Mouse (Mus musculus): ENCODE data around the gene Plekho1. TPM values are rescaled to one million over a fixed set of nuclear protein-coding genes. Genes with fewer than 3 reads are reported as not detected.
"Not testable (repeated sequence)": the region's sequence is repeated elsewhere in the genome, so short reads cannot be mapped to it uniquely, and the experiment has no call there.

Gene Plekho1
- 10 to 100 TPM; 23.2 to 39.8 TPM for total RNA-seq (2021)
- long read RNA-seq, experiment 1, transcript Plekho1-201 (6 exons, 1,931 nt): major isoform, 9 of 18 reads
- long read RNA-seq, experiment 1, partial matches to known transcripts: 1 of 18 reads
- long read RNA-seq, experiment 1, other reads (novel, unspliced or antisense): 8 of 18 reads
- long read RNA-seq, experiment 2, transcript Plekho1-201 (6 exons, 1,931 nt): major isoform, 8 of 14 reads
- long read RNA-seq, experiment 2, partial matches to known transcripts: 1 of 14 reads
- long read RNA-seq, experiment 2, other reads (novel, unspliced or antisense): 3 of 14 reads

DNA sequence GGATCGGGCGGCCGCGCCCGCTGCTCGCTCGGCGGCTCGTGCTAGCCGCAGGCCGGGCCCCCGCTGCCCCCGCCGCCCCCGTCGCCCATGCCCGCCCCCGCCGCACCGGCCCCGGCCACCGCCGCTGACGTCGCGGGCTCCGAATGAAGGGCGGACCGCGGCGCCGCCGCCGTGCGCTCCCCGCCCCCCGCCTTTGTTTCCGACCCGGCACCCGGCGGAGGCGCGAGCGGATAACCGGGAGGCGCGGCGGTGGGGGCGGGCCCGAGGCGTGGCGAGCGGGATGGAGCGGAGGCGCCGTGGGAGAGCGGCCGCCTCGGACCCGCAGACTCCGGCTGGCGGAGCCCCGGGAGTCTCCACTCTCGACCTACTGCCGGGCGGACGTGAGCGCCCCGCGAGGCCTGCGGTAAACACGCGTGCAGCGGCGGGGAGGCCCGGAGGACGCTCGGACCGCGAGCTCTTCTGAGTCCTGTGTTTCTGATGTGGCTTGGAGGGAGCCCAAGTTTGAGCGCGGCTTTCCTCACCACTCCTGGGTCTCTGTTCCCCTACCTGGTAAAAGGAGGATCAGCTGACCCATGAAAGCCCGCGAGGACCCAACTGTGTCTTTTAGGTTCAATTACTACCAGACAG, at the start of gene Plekho1:
Gene Plekho1 (minus strand): TSS at position 200 of the 627 bp plus-strand sequence.
- DNase-seq: peak; percentile 59

DNA sequence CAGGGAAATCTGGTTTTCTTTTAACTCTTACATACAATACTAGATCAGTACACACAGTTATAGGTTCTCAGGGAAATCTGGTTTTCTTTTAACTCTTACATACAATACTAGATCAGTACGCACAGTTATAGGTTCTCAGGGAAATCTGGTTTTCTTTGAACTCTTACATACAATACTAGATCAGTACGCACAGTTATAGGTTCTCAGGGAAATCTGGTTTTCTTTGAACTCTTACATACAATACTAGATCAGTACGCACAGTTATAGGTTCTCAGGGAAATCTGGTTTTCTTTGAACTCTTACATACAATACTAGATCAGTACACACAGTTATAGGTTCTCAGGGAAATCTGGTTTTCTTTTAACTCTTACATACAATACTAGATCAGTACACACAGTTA, 48.8 kb upstream of the Plekho1 start:
- DNase-seq: not testable (repeated sequence)

DNA sequence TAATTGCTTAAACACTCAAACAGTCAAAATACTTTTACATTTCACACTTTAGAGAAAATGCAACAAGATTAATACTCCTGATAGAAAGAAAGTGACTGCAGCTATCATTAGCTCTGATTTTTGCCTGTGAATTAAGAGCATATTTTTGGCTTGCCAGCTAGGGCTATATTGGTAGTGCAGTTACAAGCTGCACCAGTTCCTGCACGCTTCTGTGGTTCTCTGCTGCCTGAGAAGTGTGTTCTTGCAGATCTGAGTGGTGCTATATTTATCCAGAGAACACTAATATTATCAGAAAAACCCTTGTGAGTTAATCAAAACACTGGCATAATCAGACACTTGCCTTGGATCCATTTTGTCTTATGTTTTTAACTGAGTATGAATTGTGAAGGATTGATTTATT, 47.3 kb upstream of the Plekho1 start:
- DNase-seq: no peak

DNA sequence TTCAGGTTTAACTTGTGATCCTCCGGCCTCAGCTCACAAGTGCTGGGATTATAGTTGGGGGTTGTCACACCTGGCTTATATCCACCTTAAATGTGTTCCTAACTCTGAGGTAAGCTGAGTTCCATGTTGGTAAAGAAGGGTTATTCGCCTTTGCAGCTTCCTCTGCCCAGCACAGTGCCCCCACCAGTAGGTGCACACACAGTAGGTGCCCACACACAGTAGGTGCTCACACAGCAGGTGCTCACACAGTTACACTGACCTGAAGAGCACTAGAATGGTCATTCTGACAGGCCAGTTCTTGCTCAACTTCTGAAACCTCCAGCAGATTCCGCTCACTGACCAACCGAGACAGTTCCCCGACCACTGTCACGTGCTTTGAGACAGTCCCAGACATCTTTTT, 45.3 kb upstream of the Plekho1 start:
- no peak for DNase-seq

DNA sequence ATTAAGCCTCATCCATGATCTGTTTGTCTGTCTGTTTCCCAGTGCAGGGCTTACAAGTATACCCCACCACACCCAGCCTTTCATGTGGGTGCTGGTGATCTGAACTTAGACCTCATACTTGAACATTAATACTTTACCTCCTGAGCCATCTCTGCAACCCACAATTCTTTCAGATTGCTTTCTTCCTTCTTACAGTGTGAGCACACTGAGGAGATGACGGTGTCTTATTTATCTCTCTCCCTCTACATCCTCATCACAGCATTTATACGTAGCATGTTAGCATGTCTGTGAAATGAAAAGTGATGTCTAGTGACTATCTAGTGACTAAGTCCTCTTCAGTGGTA, 44.8 kb upstream of the Plekho1 start:
- DNase-seq: no peak

DNA sequence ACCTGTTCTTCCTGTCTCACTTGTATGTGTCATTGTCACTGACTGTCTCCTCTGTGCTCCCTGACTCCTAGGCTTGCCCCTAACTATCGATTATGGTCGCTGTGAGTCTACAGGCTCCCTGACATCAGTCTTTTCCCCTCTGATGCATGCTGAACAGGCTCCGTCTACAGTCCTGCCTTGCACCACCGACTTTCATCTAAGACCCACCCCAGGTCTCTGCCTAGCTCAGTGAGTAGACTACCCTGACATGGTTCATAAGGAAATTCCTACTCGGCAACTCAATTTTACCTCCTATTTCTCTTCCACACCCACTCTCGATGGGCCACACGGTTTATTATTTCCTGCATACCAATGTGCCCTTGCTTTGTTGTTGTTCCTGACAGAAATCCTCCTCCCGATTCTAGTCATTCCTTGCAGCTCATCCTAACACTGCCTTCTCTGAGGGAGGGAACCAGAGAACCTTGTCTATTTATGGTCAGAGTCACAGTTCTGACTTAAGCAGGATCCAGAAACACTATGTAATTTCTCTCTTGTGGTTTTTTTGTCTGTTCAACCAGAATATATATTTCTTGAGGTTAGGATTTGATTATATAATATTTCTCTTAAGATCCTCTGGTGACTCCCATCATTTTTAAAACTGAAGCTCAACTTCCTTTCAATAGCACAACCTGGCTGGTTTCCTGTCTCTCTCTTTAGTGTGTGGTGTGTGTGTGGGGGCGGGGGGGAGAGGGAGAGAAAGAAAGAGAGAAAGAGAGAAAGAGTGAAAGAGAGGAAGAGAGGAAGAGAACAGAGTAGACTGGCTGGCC, 44.3 kb upstream of the Plekho1 start:
- no peak for DNase-seq

DNA sequence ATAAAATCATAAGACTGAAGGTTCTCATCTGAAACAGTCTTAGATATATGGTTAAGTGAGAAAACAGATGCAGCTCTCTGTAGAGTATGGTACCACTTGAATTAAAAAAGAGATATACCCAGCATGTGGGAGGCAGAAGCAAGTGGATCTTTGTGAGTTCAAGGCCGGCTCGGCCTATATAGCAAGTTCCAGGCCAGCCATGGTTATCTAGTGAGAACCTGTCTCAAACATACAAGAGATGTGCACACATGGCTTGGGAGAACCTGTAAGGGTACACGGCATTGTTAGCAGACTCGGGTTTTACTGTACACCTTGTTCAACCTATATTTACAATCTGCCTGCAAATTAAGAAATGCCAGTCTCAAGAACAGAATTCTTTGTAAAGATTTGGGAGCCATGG, 43.0 kb upstream of the Plekho1 start:
- DNase-seq: no peak

DNA sequence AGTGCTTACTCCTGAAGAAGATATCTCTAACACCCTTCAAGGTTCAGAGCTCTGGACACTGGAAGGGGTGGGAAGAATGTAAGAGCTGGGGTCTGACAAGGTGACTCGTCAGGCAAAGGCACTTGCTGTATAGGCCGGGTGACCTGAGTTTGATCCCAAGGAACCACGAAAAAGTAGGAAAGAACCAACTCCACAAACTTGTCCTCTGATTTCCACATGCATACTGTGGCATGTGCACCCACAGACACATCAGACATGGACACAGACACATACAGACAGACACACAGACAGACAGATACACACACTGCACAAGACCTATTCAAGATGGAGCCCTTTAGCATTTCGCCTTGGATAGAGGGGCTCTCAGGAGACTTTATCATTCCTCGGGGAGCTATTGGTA, 42.4 kb upstream of the Plekho1 start:
- no peak for DNase-seq

DNA sequence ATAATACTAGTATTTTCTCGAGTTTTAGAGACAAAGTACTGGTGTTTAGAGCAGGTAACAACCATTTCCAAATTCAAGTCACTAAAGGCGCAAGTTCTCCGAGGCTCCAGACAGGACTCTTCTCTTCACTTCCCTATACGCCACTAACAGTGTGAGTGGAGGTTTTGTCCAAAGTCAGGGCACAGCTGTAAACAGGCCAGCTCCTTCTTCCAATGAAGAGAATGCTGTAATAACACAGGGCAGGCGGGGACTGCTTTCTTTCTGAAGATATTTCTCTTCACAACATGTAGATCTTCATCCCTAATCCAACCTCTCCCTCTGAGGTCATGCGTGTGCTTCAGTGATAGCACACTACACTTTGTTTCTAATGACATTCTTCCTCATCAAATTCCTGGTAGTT, 41.0 kb upstream of the Plekho1 start:
- no peak for DNase-seq

DNA sequence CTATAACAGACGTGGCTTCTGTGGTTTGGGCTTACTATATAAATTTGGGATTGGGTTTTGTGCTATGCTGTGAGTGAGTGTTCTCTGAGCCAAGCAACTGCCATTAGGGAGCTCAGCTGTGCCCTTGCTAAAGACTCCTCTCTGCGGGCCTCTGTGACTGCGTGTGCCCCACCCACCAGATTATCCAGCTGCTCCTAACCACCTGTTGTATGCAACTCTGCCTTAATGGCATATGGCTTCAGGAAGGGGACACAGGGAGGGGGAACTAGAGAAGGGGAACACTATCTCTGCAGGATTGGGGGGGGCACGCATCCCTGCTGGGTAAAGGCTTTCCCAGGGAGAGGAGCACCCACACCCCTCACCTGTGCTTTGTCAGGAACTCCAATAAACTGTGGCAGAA, 37.2 kb upstream of the Plekho1 start:
- no peak for DNase-seq

DNA sequence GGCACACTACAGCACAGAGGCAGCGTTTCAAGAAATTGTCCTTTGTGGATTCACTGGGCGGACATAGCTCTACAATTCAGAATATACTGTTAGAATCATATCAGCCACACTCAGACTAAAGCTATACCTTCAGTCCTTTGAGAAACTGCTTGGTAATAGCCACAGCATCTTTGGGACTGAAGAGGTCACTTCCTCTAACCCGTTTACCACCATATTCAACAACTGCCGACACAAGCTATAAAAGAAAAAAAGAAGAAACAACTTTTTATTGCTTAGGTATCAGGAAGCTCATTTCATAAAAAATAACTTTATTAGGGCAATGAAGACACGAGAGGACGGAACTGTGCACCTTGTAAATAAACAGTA, 36.8 kb upstream of the Plekho1 start:
- no peak for DNase-seq

DNA sequence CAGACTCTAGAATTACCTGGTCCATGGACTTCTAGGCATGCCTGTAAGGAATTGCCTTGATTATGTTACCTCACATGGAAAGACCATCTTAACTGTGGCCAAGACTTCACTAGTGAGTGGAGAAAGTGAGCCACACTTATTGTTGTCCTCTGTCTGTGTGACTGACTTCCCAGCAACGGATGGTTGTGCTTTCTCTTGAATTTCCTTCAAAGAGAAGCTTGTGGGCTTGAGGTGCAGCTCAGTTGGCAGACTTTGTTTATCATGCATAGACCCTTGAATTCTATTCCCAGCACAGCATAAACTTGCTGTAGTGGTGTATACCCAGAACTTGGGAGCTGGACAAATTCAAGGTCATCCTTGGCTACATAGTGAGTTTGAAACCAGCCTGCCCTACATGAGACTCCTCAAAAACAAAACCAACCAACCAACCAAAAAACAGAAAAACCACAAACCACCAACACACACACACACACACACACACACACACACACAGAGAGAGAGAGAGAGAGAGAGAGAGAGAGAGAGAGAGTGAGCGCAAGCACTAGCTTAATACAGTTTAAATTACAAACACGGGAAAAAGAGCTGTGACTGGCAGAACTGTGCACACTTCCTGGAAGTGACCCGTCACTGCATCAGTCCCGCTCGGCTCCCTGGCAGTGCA, 36.3 kb upstream of the Plekho1 start:
- DNase-seq: no peak

DNA sequence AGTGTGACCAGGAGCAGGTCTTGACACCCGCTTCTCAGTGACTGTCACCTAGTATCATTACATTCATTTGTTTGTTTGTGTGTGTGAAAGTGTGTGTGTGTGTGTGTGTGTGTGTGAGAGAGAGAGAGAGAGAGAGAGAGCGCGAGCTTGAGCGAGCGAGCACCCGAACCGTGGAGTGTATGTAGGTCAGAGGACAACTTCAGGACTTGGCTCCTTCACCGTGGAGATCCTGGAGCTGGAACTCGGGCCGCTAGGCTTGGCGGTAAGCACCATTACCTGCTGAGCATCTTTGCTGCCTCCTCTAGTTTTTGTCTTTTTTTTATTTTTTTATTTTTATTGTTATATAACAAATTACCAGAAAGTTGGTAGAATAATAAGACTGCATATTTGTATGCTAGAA, 34.0 kb upstream of the Plekho1 start:
- no peak for DNase-seq

DNA sequence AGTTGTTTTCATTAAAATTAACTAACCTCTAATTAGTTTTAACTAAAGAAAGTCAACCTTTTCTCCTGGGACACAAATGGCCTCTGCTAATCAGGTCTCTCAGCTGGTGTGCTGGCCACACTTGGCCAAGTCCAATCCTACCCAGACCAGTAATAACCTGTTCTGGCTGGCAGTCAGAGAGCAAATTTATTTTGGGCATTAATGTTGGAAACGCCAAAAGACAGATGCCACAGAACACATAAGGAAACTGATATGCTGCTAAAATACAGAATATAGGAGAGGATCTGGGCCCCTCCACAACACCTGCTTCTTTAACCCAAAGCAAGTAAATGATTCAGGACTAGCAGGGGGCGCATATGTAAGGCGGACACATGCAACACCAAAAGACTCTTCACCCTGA, 33.5 kb upstream of the Plekho1 start:
- DNase-seq: no peak

DNA sequence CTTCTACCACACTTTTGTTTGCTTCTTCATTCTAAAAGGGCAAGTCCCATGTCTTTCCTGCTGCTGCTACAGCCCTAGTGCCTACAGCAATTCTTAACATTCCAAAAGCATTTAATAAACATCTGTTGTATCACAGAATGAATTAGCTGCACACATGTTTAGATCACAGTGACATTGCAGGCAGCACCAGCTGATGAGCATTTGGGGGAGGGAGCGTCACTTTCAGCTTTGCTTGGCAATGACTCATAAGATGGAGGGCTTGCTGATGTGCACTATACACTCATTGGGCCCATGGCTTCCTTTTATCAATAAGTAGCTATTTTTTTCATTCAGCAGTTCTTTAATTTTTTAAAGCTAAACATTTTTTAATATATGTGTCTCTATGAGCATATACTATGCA, 32.1 kb upstream of the Plekho1 start:
- no peak for DNase-seq

DNA sequence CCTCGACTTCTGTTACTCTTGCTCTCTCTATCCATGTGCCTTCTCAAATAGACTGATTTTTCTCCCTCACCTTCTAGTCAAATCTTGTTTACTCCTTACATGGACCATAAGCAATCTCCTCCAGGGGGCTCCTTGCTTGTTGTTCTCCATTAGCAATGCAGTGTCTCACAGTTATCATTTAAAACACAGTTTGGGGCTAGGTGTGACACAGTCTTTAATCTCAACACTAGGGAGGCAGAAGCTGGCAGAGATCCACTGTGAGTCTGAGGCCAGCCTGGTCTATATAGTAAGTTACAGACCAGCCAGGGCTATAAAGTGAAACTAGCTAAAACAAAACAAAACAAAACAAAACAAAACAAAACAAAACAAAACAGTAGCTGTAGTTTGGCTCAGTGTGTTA, 31.3 kb upstream of the Plekho1 start:
- no peak for DNase-seq

DNA sequence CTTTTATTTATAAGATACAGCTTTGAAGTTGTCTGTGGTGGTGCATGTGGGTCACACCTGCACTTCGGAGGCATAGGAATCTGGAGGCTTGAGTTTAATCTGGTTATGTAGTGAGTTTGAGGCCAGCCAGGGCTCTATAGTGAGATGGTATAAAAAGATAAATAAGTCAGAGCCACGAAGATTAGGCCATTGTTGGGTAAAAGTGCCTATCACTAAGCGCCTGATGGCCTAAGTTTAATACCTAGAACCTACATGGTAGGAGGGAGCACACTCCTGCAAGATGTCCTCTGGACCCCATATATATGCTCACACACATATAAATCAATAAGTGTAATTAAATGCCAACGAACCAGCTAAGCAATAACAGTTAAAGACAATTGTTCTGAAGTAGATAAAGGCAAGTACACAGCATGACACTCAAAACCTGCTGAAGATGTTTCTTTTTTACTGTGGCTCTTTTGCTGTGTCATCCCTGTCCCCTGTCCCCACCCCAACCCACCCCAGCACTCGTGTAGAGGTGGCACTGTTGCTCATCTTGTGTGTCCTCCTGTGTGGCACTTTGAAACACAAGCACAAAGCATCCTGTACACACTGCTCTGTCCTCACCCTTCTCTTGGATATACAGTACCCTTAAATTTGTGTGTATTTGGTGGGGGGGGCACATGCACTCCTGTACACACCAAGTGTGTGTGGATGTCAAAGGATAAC, 25.8 kb upstream of the Plekho1 start:
- no peak for DNase-seq

DNA sequence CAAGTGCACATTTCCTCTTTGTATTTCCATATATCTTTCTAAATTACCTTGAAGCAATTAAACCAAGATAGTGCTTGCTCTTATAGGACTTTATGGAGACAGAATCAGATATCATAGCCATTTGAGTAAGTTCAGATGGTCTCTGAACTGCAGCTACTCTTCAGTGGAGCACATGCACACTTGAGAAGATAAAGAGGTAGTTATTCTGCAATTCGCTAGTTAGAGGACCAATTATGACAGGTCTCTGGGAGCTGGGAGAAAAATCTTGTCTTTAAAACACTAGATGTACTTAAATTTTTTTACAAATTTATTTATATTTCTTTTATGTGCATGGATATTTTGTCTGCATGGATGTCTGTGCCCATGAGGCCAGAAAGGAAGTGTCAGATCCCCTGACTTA, 24.9 kb upstream of the Plekho1 start:
- DNase-seq: no peak

DNA sequence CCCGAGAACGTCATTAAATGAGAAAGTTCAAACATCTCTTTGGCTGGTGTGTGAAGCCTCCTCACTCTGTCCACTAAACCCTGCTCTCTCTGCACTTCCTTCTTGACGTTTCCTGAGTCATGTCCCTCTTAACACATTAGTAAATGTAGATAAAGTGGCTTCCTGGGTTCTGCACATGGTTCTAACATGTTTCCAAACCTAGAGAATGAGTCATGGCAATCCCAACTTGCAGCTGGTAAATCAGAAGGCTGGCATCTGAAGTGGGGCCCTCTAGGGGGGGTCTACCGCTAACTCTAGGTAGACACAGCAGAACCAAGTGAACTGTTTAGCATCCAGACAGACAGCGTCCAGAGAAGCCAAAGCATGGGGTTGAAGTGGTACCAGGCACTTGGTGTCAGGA, 21.7 kb upstream of the Plekho1 start:
- no peak for DNase-seq

DNA sequence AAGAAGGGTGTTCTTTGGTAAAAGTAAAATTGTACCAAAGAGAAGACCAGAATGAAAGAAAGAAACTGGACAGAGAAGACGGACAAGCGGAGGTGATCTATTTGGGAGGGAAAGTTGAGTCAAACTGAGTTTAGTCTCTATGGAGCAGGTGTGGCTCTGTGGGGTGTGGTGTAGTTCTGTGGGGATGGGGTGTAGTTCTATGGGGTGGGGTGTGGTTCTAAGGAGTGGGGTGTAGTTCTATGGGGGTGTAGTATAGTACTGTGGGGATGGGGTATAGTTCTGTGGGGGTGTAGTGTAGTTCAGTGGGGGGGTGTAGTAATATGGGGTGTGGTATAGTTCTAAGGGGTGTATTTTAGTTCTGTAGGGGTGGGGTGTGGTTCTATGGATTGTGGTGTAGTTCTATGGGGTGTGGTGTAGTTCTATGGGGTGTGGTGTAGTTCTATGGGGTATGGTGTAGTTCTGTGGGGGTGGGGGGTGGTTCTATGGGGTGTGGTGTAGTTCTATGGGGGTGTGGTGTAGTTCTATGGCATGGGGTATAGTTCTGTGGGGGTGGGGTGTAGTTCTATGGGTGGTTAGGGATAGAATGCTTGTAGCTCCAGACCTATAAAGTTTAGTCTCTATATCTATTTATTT, 20.6 kb upstream of the Plekho1 start:
- DNase-seq: no peak

DNA sequence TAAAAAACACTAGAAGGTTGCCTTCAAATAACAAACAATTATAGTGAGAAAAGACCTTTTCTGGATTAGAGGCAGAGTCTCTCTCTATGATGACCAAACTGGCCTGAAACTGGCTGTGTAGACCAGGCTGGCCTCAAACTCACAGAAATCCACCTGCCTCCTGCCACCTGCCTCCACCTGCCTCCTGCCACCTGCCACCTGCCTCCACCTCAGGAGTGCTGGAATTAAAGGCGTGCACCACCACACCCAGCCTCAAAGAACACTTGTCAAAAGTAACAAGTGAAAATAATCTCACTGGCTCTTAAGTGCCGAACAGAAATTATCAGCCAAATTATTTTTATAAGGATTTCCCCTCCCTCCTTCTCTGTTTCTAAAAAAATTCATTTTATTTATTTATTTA, 19.9 kb upstream of the Plekho1 start:
- no peak for DNase-seq

DNA sequence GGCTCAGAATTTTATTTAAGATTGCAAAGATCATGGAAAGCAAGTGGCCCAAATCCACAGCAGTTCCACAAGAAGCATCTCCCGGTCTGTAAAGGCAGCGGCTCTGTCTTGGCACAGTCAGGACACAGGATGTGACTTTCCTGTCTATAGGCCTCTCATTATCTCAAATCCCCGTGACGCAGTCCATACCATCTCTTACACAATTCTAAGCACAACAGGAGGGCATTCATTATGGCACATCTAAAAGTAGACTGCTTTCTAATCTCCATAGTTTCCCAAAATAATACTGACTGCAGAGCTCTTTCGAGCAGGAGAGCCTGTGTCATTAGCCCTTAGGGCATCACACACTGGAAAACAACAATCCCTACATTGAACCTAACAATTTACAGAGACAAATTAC, 17.0 kb upstream of the Plekho1 start:
- no peak for DNase-seq

Measured in gastrocnemius, postnatal 25 days (tissue).